Mouse (Mus musculus) embryonic facial prominence, embryonic 15.5 days (tissue): ENCODE measurements around the gene Uhrf2. TPM values are rescaled to one million over a fixed set of nuclear protein-coding genes. Genes with fewer than 3 reads are reported as not detected.

Experiments used
- ATAC-seq: fragments of 200-750 bp; cut with Nextera tagmentation; 2 replicates; pipeline ENCODE4 v1.8.0; 2017; ENCODE audit warnings: low read depth, moderate TSS enrichment; ENCODE audit not compliant: insufficient number of reproducible peaks, low FRiP score, low TSS enrichment
- H3K27ac ChIP-seq: fragments of 300-500 bp; sonication (generic); replicated peaks from 2 replicates; pipeline ENCODE4 v1.5.1; 2015; ENCODE audit warnings: mild to moderate bottlenecking, inconsistent platforms
- H3K27me3 ChIP-seq: fragments of 300-500 bp; sonication (generic); 2 replicates; pipeline ENCODE4 v1.6.1; 2015; ENCODE audit warnings: inconsistent platforms
- H3K36me3 ChIP-seq: fragments of 300-500 bp; sonication (generic); 2 replicates; pipeline ENCODE4 v1.6.1; 2015; ENCODE audit warnings: mild to moderate bottlenecking, inconsistent platforms
- H3K4me1 ChIP-seq: fragments of 300-500 bp; sonication (generic); 2 replicates; pipeline ENCODE4 v1.6.1; 2015; ENCODE audit warnings: inconsistent platforms
- H3K4me2 ChIP-seq: fragments of 300-500 bp; sonication (generic); replicated peaks from 2 replicates; pipeline ENCODE4 v1.6.1; 2015; ENCODE audit warnings: mild to moderate bottlenecking, inconsistent platforms
- H3K4me3 ChIP-seq: fragments of 300-500 bp; sonication (generic); replicated peaks from 2 replicates; pipeline ENCODE4 v1.5.1; 2015; ENCODE audit warnings: mild to moderate bottlenecking, inconsistent platforms
- H3K9ac ChIP-seq: fragments of 300-500 bp; sonication (generic); 2 replicates; pipeline ENCODE4 v1.6.1; 2015; ENCODE audit warnings: inconsistent platforms
- H3K9me3 ChIP-seq: fragments of 300-500 bp; sonication (generic); replicated peaks from 2 replicates; pipeline ENCODE4 v1.6.1; 2016; ENCODE audit warnings: inconsistent platforms
- WGBS: fragments of 180-500 bp; shearing (Covaris S2); methylation state at CpG from one replicate; pipeline ENCODE4 v1.1.7; 2015; 5-methylcytosine and 5-hydroxymethylcytosine counted together
- polyA plus RNA-seq: library from polyadenylated mRNA; unstranded; fragments of >200 nt; fragmentation: Nextera tagmentation; extraction: Ambion mirVana; gene quantifications from 2 replicates; pipeline ENCODE4 v1.2.1, GENCODE M21; 2015

Gene Uhrf2
- polyA plus RNA-seq: 62.2 and 65.7 TPM in 2 replicates

DNA sequence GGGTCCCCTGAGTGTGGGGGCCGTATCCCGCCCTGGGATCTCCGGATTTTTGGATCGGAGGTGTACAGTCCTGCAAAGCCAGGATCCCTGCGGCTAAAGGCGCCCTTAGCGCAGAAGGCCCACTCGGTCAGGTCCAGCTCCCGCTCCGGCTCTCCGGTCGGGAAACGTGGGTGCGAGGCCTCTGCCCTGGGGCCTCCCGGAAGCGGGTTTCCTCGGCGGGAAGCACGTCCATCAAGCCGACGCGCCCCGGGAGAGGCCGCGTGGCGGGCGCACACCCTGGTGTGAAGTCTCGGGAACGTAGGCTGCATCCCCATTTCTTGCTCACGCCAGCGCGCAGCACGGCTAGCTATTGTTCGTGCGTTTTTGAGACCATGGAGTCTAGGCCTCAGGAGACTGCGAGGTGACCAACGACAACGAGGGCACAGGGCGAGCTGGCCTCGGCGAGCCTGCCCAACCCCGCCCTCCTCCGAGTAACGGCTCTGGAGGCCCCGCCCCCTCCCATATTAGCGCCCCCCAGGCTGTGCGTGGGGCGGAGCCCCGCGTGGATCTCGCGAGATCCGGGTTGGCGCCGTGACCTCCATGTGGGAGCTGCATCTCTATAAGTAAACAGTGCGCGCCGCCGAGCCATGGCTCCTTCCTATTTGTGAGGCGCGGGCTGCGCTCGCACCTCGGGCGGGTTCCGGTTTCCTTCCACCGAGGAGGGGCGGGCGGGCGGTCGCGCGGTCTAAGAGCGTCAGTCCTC lies at the start of gene Uhrf2:
TSS of gene Uhrf2 (plus strand) at position 620 of the 742 bp plus-strand sequence.
- H3K4me1 ChIP-seq: peaks cover 17% of the 10 kb centered on the region
- no peaks in the 10 kb centered on the region for H3K36me3 ChIP-seq
- 1% methylated on average over 70 of the region's 74 CpGs for WGBS
- peak within 1 kb of the TSS; percentile 96 for H3K27ac ChIP-seq
- peak within 1 kb of the TSS; percentile 75 for H3K4me2 ChIP-seq
- no peaks in the 10 kb centered on the region for H3K9me3 ChIP-seq
- peak within 1 kb of the TSS; percentile 99 for H3K9ac ChIP-seq
- peak; percentile 97 for ATAC-seq
- no peaks in the 10 kb centered on the region for H3K27me3 ChIP-seq
- H3K4me3 ChIP-seq: peak within 1 kb of the TSS; percentile 98

GRCm38 (mm10) chr19:29984208-29985005 lies 45.9 kb upstream of the Uhrf2 start:
- H3K27me3 ChIP-seq: no peaks in the 10 kb centered on the region
- no peaks in the 10 kb centered on the region for H3K9me3 ChIP-seq
- H3K4me3 ChIP-seq: no peak overlapping the region
- H3K4me2 ChIP-seq: no peak overlapping the region
- H3K4me1 ChIP-seq: no peaks in the 10 kb centered on the region
- no peaks in the 10 kb centered on the region for H3K36me3 ChIP-seq
- H3K9ac ChIP-seq: no peak overlapping the region
- WGBS: 69% methylated on average over 16 of the region's 16 CpGs
- no peak for ATAC-seq
- H3K27ac ChIP-seq: no peak overlapping the region

DNA sequence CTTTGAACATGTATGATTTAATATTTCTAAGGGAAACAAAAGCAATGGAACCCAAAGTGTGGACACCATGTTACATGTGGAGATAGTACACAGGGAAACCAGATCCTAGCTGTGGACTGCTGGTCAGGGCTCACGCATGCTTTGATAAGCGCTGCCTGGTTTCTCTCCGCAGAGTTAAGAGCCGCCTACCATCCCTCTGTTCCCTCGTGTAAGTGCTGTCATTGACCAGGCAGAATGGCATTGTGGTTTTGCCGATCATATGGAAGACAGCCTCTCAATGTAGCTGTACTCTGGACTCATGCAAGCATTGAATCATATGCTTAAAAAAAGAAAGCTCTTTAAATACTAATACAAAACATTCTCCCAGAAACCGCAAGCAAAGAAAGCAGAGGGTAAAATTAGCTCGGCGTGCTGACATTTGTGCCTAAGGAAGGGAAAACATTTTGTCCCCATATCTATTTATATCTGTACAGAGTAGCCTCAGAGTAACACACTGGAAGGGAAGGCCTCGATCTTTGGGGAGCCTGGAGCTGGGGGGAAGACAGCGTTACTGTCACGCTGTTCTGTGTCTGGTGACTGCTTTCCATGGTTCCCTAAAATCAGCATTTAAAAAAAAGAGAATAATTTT lies 43.7 kb upstream of the Uhrf2 start:
- Histone ChIP-seq H3K4me3 (no peak overlapping the region), H3K27me3 (no peaks in the 10 kb centered on the region), H3K9ac (no peak overlapping the region), H3K4me1 (no peaks in the 10 kb centered on the region), H3K9me3 (no peaks in the 10 kb centered on the region), H3K4me2 (no peak overlapping the region), H3K36me3 (no peaks in the 10 kb centered on the region), H3K27ac (peak overlapping the region; percentile 65; the same call in 1 of the 2 replicates)
- WGBS: 52% methylated on average over 12 of the region's 12 CpGs
- no peak for ATAC-seq

GRCm38 (mm10) chr19:30000406-30001365 lies 29.6 kb upstream of the Uhrf2 start:
- no peak overlapping the region for H3K4me3 ChIP-seq
- ATAC-seq: no peak
- H3K9ac ChIP-seq: no peak overlapping the region
- no peaks in the 10 kb centered on the region for H3K9me3 ChIP-seq
- 63% methylated on average over 12 of the region's 12 CpGs for WGBS
- H3K4me1 ChIP-seq: no peaks in the 10 kb centered on the region
- H3K27ac ChIP-seq: no peak overlapping the region
- no peaks in the 10 kb centered on the region for H3K27me3 ChIP-seq
- H3K36me3 ChIP-seq: no peaks in the 10 kb centered on the region
- no peak overlapping the region for H3K4me2 ChIP-seq

GRCm38 (mm10) chr19:30001550-30001949 lies 28.8 kb upstream of the Uhrf2 start:
- Histone ChIP-seq H3K27ac (no peak overlapping the region), H3K4me2 (no peak overlapping the region), H3K4me3 (no peak overlapping the region), H3K27me3 (no peaks in the 10 kb centered on the region), H3K9me3 (no peaks in the 10 kb centered on the region), H3K9ac (no peak overlapping the region), H3K4me1 (no peaks in the 10 kb centered on the region), H3K36me3 (no peaks in the 10 kb centered on the region)
- WGBS: 83% methylated on average over 6 of the region's 6 CpGs
- no peak for ATAC-seq

DNA sequence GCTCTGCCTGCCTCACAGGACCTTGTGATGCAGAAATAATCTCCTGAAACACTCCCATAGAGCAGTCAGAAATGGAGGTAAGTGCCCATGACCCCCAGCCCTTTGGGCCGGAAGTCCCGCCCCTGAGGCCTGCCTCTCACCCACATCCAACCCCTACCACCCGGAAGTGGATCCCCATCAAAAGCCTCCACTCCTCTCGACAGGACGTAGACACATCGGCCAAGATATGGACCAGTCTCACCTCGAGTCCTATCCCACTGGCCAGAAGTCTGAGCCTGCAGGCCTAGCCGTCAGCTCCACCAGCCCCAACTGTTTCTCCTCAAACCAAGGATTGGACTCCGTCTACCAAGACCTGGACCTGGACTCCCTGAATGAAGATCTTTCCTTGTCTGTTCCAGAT lies 26.7 kb upstream of the Uhrf2 start, which contains the start of gene Trpd52l3:
TSS of gene Trpd52l3 (plus strand) at position 170 of the 400 bp plus-strand sequence.
- Histone ChIP-seq H3K27ac (no peak within 1 kb of the TSS), H3K4me1 (no peaks in the 10 kb centered on the region), H3K36me3 (no peaks in the 10 kb centered on the region), H3K9me3 (no peaks in the 10 kb centered on the region), H3K27me3 (no peaks in the 10 kb centered on the region), H3K4me2 (no peak within 1 kb of the TSS), H3K9ac (no peak within 1 kb of the TSS), H3K4me3 (no peak within 1 kb of the TSS)
- ATAC-seq: no peak
- WGBS: 94% methylated on average over 9 of the region's 9 CpGs

DNA sequence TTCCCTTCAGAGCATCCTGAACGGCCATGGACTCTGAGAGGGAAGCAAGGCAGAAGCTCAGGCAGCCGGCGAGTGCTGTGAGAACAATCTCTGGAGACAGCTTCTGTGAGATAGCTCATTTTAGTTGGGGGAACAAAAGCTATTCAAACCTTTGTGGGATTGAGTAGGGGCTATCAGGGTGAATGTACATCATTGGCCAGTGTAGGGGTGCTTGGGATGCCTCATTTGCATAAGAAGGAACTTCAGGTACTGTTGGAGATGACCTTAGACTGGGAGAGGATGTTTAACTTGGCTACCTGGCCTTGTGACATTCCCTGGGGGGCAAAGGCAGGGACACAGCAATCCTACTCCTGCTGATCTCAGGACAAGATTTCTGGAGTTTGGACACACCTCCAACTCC lies 23.9 kb upstream of the Uhrf2 start:
- Histone ChIP-seq H3K9me3 (no peaks in the 10 kb centered on the region), H3K9ac (no peak overlapping the region), H3K4me3 (no peak overlapping the region), H3K27ac (no peak overlapping the region), H3K4me1 (0 out of 2 replicates have a peak, but pooled peaks cover 4% of the 10 kb centered on the region), H3K27me3 (no peaks in the 10 kb centered on the region), H3K36me3 (no peaks in the 10 kb centered on the region), H3K4me2 (no peak overlapping the region)
- 73% methylated on average over 3 of the region's 3 CpGs for WGBS
- ATAC-seq: no peak

DNA sequence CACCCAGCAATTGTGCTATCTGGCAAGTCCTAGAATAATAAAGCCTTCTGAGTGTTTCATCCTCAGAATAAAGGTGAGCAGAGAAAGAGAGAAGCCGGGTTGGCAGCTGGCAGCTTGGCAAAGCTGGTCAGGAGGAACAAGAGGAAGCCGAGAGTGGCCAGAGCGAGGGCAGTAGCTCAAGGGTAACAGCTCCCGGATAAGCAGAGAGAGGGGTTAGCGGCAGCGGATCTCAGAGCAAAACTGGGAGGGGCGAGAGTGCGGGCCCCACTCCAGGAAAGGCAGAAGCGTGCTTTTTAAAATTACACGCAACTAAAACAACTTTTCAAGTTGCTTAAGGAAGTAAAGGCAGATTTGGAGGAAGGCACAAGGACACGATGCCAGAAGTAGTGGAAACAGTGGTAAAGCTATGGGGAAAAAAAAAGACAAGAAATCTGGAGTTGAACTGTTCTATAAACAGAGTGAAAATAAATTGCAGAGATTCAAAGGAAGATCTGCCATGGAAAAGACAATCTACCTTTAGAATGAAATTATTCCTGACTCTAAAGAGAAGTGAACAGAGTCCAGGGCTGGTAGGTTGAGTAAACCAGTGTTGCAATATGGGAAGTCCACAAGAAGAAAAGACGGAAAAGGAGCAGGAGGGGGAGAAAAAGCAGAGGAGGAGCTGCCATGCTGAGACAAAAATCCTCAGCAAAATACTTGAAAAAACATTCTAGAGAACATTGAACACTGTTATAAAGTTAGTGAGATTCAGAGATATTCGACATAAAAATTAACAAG lies 19.6 kb upstream of the Uhrf2 start:
- Histone ChIP-seq H3K4me2 (peak overlapping the region; percentile 17; the same call in 1 of the 2 replicates), H3K27me3 (no peaks in the 10 kb centered on the region), H3K4me1 (0 out of 2 replicates have a peak, but pooled peaks cover 4% of the 10 kb centered on the region), H3K9me3 (no peaks in the 10 kb centered on the region), H3K27ac (no peak overlapping the region), H3K4me3 (no peak overlapping the region), H3K36me3 (no peaks in the 10 kb centered on the region), H3K9ac (no peak overlapping the region)
- ATAC-seq: no peak
- WGBS: 57% methylated on average over 13 of the region's 13 CpGs

GRCm38 (mm10) chr19:30014331-30014730 lies 16.0 kb upstream of the Uhrf2 start:
- H3K27ac ChIP-seq: no peak overlapping the region
- no peak for ATAC-seq
- 0 out of 2 replicates have a peak, but pooled peaks cover 4% of the 10 kb centered on the region for H3K4me1 ChIP-seq
- H3K9ac ChIP-seq: no peak overlapping the region
- WGBS: 81% methylated on average over 3 of the region's 3 CpGs
- no peak overlapping the region for H3K4me2 ChIP-seq
- no peaks in the 10 kb centered on the region for H3K27me3 ChIP-seq
- no peak overlapping the region for H3K4me3 ChIP-seq
- H3K9me3 ChIP-seq: no peaks in the 10 kb centered on the region
- no peaks in the 10 kb centered on the region for H3K36me3 ChIP-seq

DNA sequence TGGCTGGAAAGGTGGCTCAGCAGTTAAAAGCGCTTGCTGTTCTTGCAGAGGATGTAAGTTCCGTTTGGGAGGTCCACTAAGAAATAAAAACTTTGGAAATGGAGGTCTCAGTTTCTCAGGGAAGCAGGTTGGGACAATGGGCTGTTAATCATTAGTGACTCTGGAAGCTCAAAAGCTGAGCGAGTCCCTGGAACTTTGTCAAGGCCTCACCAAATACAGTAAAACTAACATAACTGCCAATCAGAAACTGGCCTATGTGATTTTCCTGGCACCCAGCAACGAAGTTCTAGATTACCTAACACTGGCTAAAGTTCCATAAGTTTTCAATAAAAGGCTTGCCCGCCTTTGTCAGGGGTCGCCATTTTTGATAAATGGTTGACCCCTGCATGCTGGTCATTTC lies 14.2 kb upstream of the Uhrf2 start:
- no peak overlapping the region for H3K27ac ChIP-seq
- H3K4me2 ChIP-seq: no peak overlapping the region
- H3K36me3 ChIP-seq: no peaks in the 10 kb centered on the region
- no peak for ATAC-seq
- no peaks in the 10 kb centered on the region for H3K4me1 ChIP-seq
- H3K27me3 ChIP-seq: no peaks in the 10 kb centered on the region
- H3K4me3 ChIP-seq: no peak overlapping the region
- no peaks in the 10 kb centered on the region for H3K9me3 ChIP-seq
- H3K9ac ChIP-seq: no peak overlapping the region
- WGBS: 72% methylated on average over 6 of the region's 6 CpGs
